8 mouse cellular contexts compared by ENCODE assay signal in the genomic region with DNA sequence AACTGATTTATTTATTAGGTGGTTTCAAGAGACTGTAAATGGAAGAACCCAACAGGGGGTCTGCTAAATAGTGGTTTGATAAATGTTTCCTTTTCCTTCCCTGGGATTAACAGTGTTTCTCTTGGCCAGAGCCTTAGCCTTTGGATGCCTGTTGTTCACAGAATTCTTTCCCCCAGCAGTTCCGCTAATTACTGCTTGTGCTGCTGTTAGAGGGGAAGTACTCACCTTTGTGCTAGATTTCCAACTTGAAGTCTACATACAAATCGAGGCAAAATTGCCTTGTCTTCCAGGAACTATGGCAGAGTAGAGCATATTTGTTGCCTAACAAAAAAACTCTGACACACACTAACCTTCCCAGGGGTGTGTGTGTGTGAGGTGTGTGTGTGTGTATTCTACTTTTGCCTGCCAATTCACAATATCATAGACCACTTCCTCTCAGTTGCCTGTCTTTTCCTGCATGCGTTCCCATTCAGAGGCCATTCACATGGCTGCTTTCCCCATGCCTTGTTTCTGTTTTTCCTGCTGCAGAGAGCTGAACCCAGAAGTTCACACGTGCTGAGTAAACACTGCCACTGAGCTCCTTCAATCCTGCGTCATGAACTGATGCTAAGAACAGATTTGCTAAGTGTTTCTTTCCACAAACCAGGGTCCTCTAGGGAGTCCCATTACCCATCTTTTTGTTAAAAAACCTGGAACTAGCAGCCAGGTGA. TPM values are rescaled to one million over a fixed set of nuclear protein-coding genes. Genes with fewer than 3 reads are reported as not detected.
DNase-seq lines count a peak whose midpoint lies in the region; ATAC-seq lines count a peak whose summit lies in the region.

No protein-coding gene starts in this region.

- peak overlapping the region; percentile 97 for H3K4me3 ChIP-seq in forebrain, embryonic 10.5 days
- H3K4me3 ChIP-seq in forebrain, embryonic 11.5 days (ENCODE audit: low read depth, low read length), result no peak overlapping the region
- H3K4me3 ChIP-seq in lung, embryonic 15.5 days, result peak overlapping the region; percentile 97; the same call in 1 of the 2 replicates
- 0 out of 2 replicates have a peak overlapping the region, but pooled peaks have one; percentile 74 for H3K4me3 ChIP-seq in intestine, embryonic 14.5 days (ENCODE audit: low read depth, low read length)
- H3K4me3 ChIP-seq in midbrain, embryonic 16.5 days (ENCODE audit: low read depth, low read length), result no peak overlapping the region; the same call in 1 of the 2 replicates

- DNase-seq in forebrain, embryonic 10.5 days (ENCODE audit: extremely low spot score, low spot score), result no peak
- DNase-seq in forebrain, embryonic 11.5 days (ENCODE audit: low spot score), result no peak
- DNase-seq in lung, postnatal 10 days, result no peak
- DNase-seq in intestine, embryonic 14.5 days (ENCODE audit: low spot score), result no peak
- no peak for DNase-seq in kidney, postnatal 25 days

- no peaks in the 10 kb centered on the region for H3K9me3 ChIP-seq in forebrain, embryonic 10.5 days
- H3K9me3 ChIP-seq in forebrain, embryonic 11.5 days (ENCODE audit: control insufficient read depth, low read length), result no peaks in the 10 kb centered on the region
- no peaks in the 10 kb centered on the region for H3K9me3 ChIP-seq in lung, embryonic 15.5 days
- no peaks in the 10 kb centered on the region for H3K9me3 ChIP-seq in intestine, embryonic 14.5 days (ENCODE audit: control insufficient read depth, low read length)
- H3K9me3 ChIP-seq in midbrain, embryonic 16.5 days (replicated peaks; ENCODE audit: control insufficient read depth, low read length, poor library complexity, severe bottlenecking), result no peaks in the 10 kb centered on the region

- no peak overlapping the region; the same call in 1 of the 2 replicates for H3K4me2 ChIP-seq in forebrain, embryonic 11.5 days (ENCODE audit: low read depth, low read length, severe bottlenecking)
- peak overlapping the region; percentile 89 for H3K4me2 ChIP-seq in lung, embryonic 15.5 days
- H3K4me2 ChIP-seq in intestine, embryonic 14.5 days (ENCODE audit: low read length), result peak overlapping the region; percentile 90
- peak overlapping the region; percentile 97 for H3K4me2 ChIP-seq in midbrain, embryonic 16.5 days (ENCODE audit: low read length)

- ATAC-seq in forebrain, embryonic 11.5 days (replicated peaks; ENCODE audit: low FRiP score), result no peak
- ATAC-seq in lung, embryonic 15.5 days (ENCODE audit: borderline replicate concordance, extremely low read depth, low FRiP score, low TSS enrichment), result no peak
- ATAC-seq in intestine, embryonic 14.5 days (replicated peaks; ENCODE audit: low FRiP score, low TSS enrichment, low read depth), result no peak
- no peak for ATAC-seq in midbrain, embryonic 16.5 days
- no peak for ATAC-seq in cerebellum, adult (ENCODE audit: insufficient number of reproducible peaks, low FRiP score, low TSS enrichment)

- 85% methylated on average over 5 of the region's 5 CpGs for WGBS in forebrain, embryonic 10.5 days
- 84% methylated on average over 5 of the region's 5 CpGs for WGBS in forebrain, embryonic 11.5 days
- 65% methylated on average over 5 of the region's 5 CpGs for WGBS in lung, embryonic 15.5 days
- 68% methylated on average over 5 of the region's 5 CpGs for WGBS in intestine, embryonic 14.5 days
- 79% methylated on average over 5 of the region's 5 CpGs for WGBS in midbrain, embryonic 16.5 days

- H3K4me1 ChIP-seq in forebrain, embryonic 10.5 days, result peaks cover 61% of the 10 kb centered on the region
- peaks cover 8% of the 10 kb centered on the region for H3K4me1 ChIP-seq in forebrain, embryonic 11.5 days (replicated peaks; ENCODE audit: control insufficient read depth, insufficient read depth, low read length)
- peaks cover 28% of the 10 kb centered on the region for H3K4me1 ChIP-seq in lung, embryonic 15.5 days
- peaks cover 17% of the 10 kb centered on the region for H3K4me1 ChIP-seq in intestine, embryonic 14.5 days (replicated peaks; ENCODE audit: control insufficient read depth, insufficient read depth, low read length)
- H3K4me1 ChIP-seq in midbrain, embryonic 16.5 days (ENCODE audit: control insufficient read depth, insufficient read depth, low read length), result peaks cover 17% of the 10 kb centered on the region

- peaks cover 15% of the 10 kb centered on the region for H3K36me3 ChIP-seq in forebrain, embryonic 10.5 days (replicated peaks)
- no peaks in the 10 kb centered on the region for H3K36me3 ChIP-seq in forebrain, embryonic 11.5 days (ENCODE audit: control insufficient read depth, insufficient read depth, low read length)
- H3K36me3 ChIP-seq in lung, embryonic 15.5 days, result no peaks in the 10 kb centered on the region
- no peaks in the 10 kb centered on the region for H3K36me3 ChIP-seq in intestine, embryonic 14.5 days (ENCODE audit: control insufficient read depth, insufficient read depth, low read length)
- H3K36me3 ChIP-seq in midbrain, embryonic 16.5 days (ENCODE audit: control insufficient read depth, insufficient read depth, low read length), result no peaks in the 10 kb centered on the region

- no peaks in the 10 kb centered on the region for H3K27me3 ChIP-seq in forebrain, embryonic 10.5 days (ENCODE audit: poor library complexity, severe bottlenecking)
- H3K27me3 ChIP-seq in forebrain, embryonic 11.5 days (ENCODE audit: control insufficient read depth, insufficient read depth, low read length), result no peaks in the 10 kb centered on the region
- no peaks in the 10 kb centered on the region for H3K27me3 ChIP-seq in lung, embryonic 15.5 days
- no peaks in the 10 kb centered on the region for H3K27me3 ChIP-seq in intestine, embryonic 14.5 days (replicated peaks; ENCODE audit: control insufficient read depth, insufficient read depth, low read length)
- H3K27me3 ChIP-seq in midbrain, embryonic 16.5 days (ENCODE audit: control insufficient read depth, insufficient read depth, low read depth, low read length), result no peaks in the 10 kb centered on the region

- H3K9ac ChIP-seq in forebrain, embryonic 11.5 days (ENCODE audit: low read length), result no peak overlapping the region
- H3K9ac ChIP-seq in lung, embryonic 15.5 days, result no peak overlapping the region
- H3K9ac ChIP-seq in intestine, embryonic 14.5 days (ENCODE audit: low read length), result no peak overlapping the region
- 0 out of 2 replicates have a peak overlapping the region, but pooled peaks have one; percentile 15 for H3K9ac ChIP-seq in midbrain, embryonic 16.5 days (ENCODE audit: low read depth, low read length)

- no peak overlapping the region for H3K27ac ChIP-seq in forebrain, embryonic 10.5 days
- H3K27ac ChIP-seq in forebrain, embryonic 11.5 days (ENCODE audit: low read depth, low read length), result no peak overlapping the region
- no peak overlapping the region for H3K27ac ChIP-seq in lung, embryonic 15.5 days
- no peak overlapping the region for H3K27ac ChIP-seq in intestine, embryonic 14.5 days (ENCODE audit: low read depth)
- no peak overlapping the region for H3K27ac ChIP-seq in midbrain, embryonic 16.5 days (ENCODE audit: low read length)

RNA-seq across cellular contexts. Expression of a gene that starts 2.0 kb away (rescaled TPM):
- 102 and 106 TPM in 2 replicates for polyA plus RNA-seq in forebrain, embryonic 10.5 days (2016; fragmentation: Nextera tagmentation; extraction: Ambion mirVana)
- polyA plus RNA-seq in forebrain, embryonic 11.5 days (2014; fragmentation: Nextera tagmentation; extraction: Ambion mirVana), result 97.8 and 101 TPM in 2 replicates
- 78.0 and 83.0 TPM in 2 replicates for polyA plus RNA-seq in lung, embryonic 15.5 days (2015; fragmentation: Nextera tagmentation; extraction: Ambion mirVana)
- polyA plus RNA-seq in intestine, embryonic 14.5 days (2014; fragmentation: Nextera tagmentation; extraction: Ambion mirVana), result 89.5 and 91.6 TPM in 2 replicates
- polyA plus RNA-seq in midbrain, embryonic 16.5 days (2015; fragmentation: Nextera tagmentation; extraction: Ambion mirVana), result 66.4 and 67.4 TPM in 2 replicates

Comparison
In these comparisons a context has a peak if more than half of its experiments do, and no peak if none do; other contexts are left out.
1. H3K4me3 ChIP-seq: peak in forebrain, embryonic 10.5 days (single experiment), lung, embryonic 15.5 days (single experiment) and intestine, embryonic 14.5 days (single experiment); none in forebrain, embryonic 11.5 days (single experiment) and midbrain, embryonic 16.5 days (single experiment).